In genomic region chr17:46030323-46030730, GRCm38 (mm10) we compare ENCODE assay signal across 8 mouse cellular contexts. TPM values are rescaled to one million over a fixed set of nuclear protein-coding genes. Genes with fewer than 3 reads are reported as not detected.
A peak's percentile ranks its signal among the peaks of the same experiment; 100 is the strongest.
DNase-seq lines count a peak whose midpoint lies in the region; ATAC-seq and TF ChIP-seq lines count a peak whose summit lies in the region.

No protein-coding gene starts in this region.

- peaks cover 13% of the 10 kb centered on the region for H3K36me3 ChIP-seq in intestine, postnatal 0 days (ENCODE audit: control insufficient read depth, insufficient read depth)

- ATAC-seq in intestine, postnatal 0 days = peak; percentile 34
- no peak for ATAC-seq in erythroid progenitor cell, adult 5-6 weeks (replicated peaks; ENCODE audit: low FRiP score, poor library complexity, severe bottlenecking)

- TF ChIP-seq POLR2A in cerebellum, adult 2 months (IDR thresholded peaks at IDR 0.05; ENCODE audit: borderline replicate concordance, insufficient read depth, low read length) = no peak
- TF ChIP-seq POLR2A in lung, adult 2 months (IDR thresholded peaks at IDR 0.05; ENCODE audit: borderline replicate concordance, extremely low read depth, low read depth, low read length) = no peak

- peak overlapping the region; percentile 83 for H3K27ac ChIP-seq in cerebellum, adult 2 months (ENCODE audit: insufficient read depth, low read length)
- H3K27ac ChIP-seq in intestine, postnatal 0 days (ENCODE audit: low read depth, low read length) = peak overlapping the region; percentile 96

- peak overlapping the region; percentile 99 for H3K9ac ChIP-seq in intestine, postnatal 0 days (ENCODE audit: low read depth, low read length)

- H3K4me3 ChIP-seq in cerebellum, adult 2 months (replicated peaks; ENCODE audit: insufficient read depth, low read depth, low read length) = peak overlapping the region; percentile 83
- peak overlapping the region; percentile 94 for H3K4me3 ChIP-seq in intestine, postnatal 0 days (ENCODE audit: low read depth, low read length)
- H3K4me3 ChIP-seq in lung, adult 2 months (replicated peaks; ENCODE audit: extremely low read depth, low read depth, low read length) = peak overlapping the region; percentile 91

- WGBS in cerebellum, adult 2 months = 1% methylated on average over 43 of the region's 43 CpGs
- under 1% methylated on average over 42 of the region's 43 CpGs for WGBS in intestine, postnatal 0 days
- under 1% methylated on average over 39 of the region's 43 CpGs for WGBS in lung, adult 2 months

- H3K27me3 ChIP-seq in cerebellum, adult 2 months (ENCODE audit: control insufficient read depth, insufficient read depth, low read length) = no peaks in the 10 kb centered on the region
- no peaks in the 10 kb centered on the region for H3K27me3 ChIP-seq in intestine, postnatal 0 days (replicated peaks; ENCODE audit: control insufficient read depth, insufficient read depth, low read length)

- no peak for TF ChIP-seq CTCF in cerebellum, adult 2 months (IDR thresholded peaks at IDR 0.05; ENCODE audit: borderline replicate concordance, insufficient read depth, low read depth, low read length)
- no peak for TF ChIP-seq CTCF in intestine, postnatal 0 days (IDR thresholded peaks at IDR 0.05; ENCODE audit: low read depth)
- TF ChIP-seq CTCF in lung, adult 2 months (IDR thresholded peaks at IDR 0.05; ENCODE audit: insufficient read depth, low read length) = no peak

- H3K9me3 ChIP-seq in intestine, postnatal 0 days (ENCODE audit: control insufficient read depth) = no peaks in the 10 kb centered on the region

- peak; percentile 66 for DNase-seq in ovary, postnatal 36 days (ENCODE audit: low spot score)
- DNase-seq in ovary, postnatal 14 days (ENCODE audit: low spot score) = no peak
- peak; percentile 77 to 81 for DNase-seq in cerebellum, adult 2 months
- peak; percentile 51 to 73 for DNase-seq in gastrocnemius, adult 8-10 months (ENCODE audit: low spot score in 2 of 2)
- peak; percentile 58 for DNase-seq in lung, adult 2 months
- peak; percentile 57 for DNase-seq in retina, embryonic 14.5 days (ENCODE audit: low spot score)

- H3K4me2 ChIP-seq in intestine, postnatal 0 days (replicated peaks; ENCODE audit: low read depth) = peak overlapping the region; percentile 83

- peaks cover 24% of the 10 kb centered on the region for H3K4me1 ChIP-seq in cerebellum, adult 2 months (ENCODE audit: control insufficient read depth, insufficient read depth, low read length)
- peaks cover 5% of the 10 kb centered on the region for H3K4me1 ChIP-seq in intestine, postnatal 0 days (replicated peaks; ENCODE audit: control insufficient read depth, insufficient read depth, low read length)
- H3K4me1 ChIP-seq in lung, adult 2 months (ENCODE audit: control insufficient read depth, insufficient read depth, low read length) = peaks cover 6% of the 10 kb centered on the region; the same call in 1 of the 2 replicates

RNA-seq across cellular contexts. Expression of gene Vegfa, which starts 1.8 kb away (rescaled TPM):
- 195 and 196 TPM in 2 replicates for polyA plus RNA-seq in cerebellum, adult 2 months (2012; rRNA removed)
- total RNA-seq in gastrocnemius, adult 8-10 months (2022) = 100 to 1,000 TPM in 3 of 4 experiments, 10 to 100 TPM in 1; 88.9 to 165 (median 110) TPM
- polyA plus RNA-seq in intestine, postnatal 0 days (2015; fragmentation: Nextera tagmentation; extraction: Ambion mirVana) = 5.9 and 8.2 TPM in 2 replicates
- 1,228 and 1,453 TPM in 2 replicates for polyA plus RNA-seq in lung, adult 2 months (2012; rRNA removed)
- 0.42 and 11.2 TPM in 2 replicates for total RNA-seq in erythroid progenitor cell, adult 5-6 weeks (2015; ENCODE audit: low replicate concordance)
- total RNA-seq in erythroid progenitor cell, adult 5-6 weeks (2017; ENCODE audit: low replicate concordance) = 3.5 and 6.4 TPM in 2 replicates

Comparison
In these comparisons a context has a peak if more than half of its experiments do, and no peak if none do; other contexts are left out.
1. RNA of gene Vegfa, which starts 1.8 kb away (polyA plus RNA-seq): 1,228 to 1,453 TPM in lung, adult 2 months and 195 to 196 TPM in cerebellum, adult 2 months; 5.9 to 8.2 TPM in intestine, postnatal 0 days; every median in the first group is over 10 times any median in the second.
2. Peak in every context shown above with its lines, with median percentiles within 50 percentile points of each other: H3K4me3 ChIP-seq.